Comparison of ENCODE assay signal across 22 mouse cellular contexts in genomic region chr19:26767941-26768340, GRCm38 (mm10).
DNase-seq lines count a peak whose midpoint lies in the region; ATAC-seq and TF ChIP-seq lines count a peak whose summit lies in the region.
"Had no signal": no experiment of that assay in that cellular context is flagged by ENCODE, and none has a peak within 500 bp of the region (broad histone marks: within the 10 kb centered on the region; RNA-seq: fewer than 3 reads in every experiment).

No protein-coding gene starts in this region.

- H3K4me2 ChIP-seq in hindbrain, embryonic 15.5 days = no peak overlapping the region
- H3K4me2 ChIP-seq in hindbrain, embryonic 11.5 days (replicated peaks; ENCODE audit: low read depth, low read length) = no peak overlapping the region
- H3K4me2 ChIP-seq in forebrain, embryonic 12.5 days = no peak overlapping the region
- no peak overlapping the region for H3K4me2 ChIP-seq in forebrain, embryonic 14.5 days (ENCODE audit: low read length)
- H3K4me2 ChIP-seq in midbrain, embryonic 14.5 days (ENCODE audit: low read length) = no peak overlapping the region
- H3K4me2 ChIP-seq: heart, embryonic 11.5 days; kidney, embryonic 15.5 days; liver, embryonic 15.5 days; lung, embryonic 15.5 days had no signal

- H3K9ac ChIP-seq in hindbrain, embryonic 15.5 days = no peak overlapping the region
- no peak overlapping the region for H3K9ac ChIP-seq in hindbrain, embryonic 11.5 days (ENCODE audit: low read depth, low read length)
- H3K9ac ChIP-seq in forebrain, embryonic 12.5 days = no peak overlapping the region
- no peak overlapping the region for H3K9ac ChIP-seq in forebrain, embryonic 14.5 days (ENCODE audit: low read length)
- no peak overlapping the region for H3K9ac ChIP-seq in midbrain, embryonic 14.5 days (replicated peaks; ENCODE audit: low read length)
- H3K9ac ChIP-seq: kidney, embryonic 15.5 days; liver, embryonic 15.5 days; lung, embryonic 15.5 days had no signal

- H3K4me3 ChIP-seq in hindbrain, embryonic 15.5 days = no peak overlapping the region
- no peak overlapping the region for H3K4me3 ChIP-seq in hindbrain, embryonic 11.5 days (ENCODE audit: low read depth, low read length)
- H3K4me3 ChIP-seq in forebrain, embryonic 12.5 days (replicated peaks) = no peak overlapping the region
- no peak overlapping the region for H3K4me3 ChIP-seq in forebrain, embryonic 14.5 days (ENCODE audit: low read depth, low read length)
- no peak overlapping the region for H3K4me3 ChIP-seq in midbrain, embryonic 14.5 days (replicated peaks; ENCODE audit: low read depth, low read length)
- no peak overlapping the region for H3K4me3 ChIP-seq in left cerebral cortex, adult 2 months
- H3K4me3 ChIP-seq: kidney, embryonic 15.5 days; limb, embryonic 10.5 days; liver, embryonic 15.5 days; lung, embryonic 15.5 days; megakaryocyte, embryonic 14.5 days had no signal

- H3K36me3 ChIP-seq in hindbrain, embryonic 15.5 days = 0 out of 2 replicates have a peak, but pooled peaks cover 4% of the 10 kb centered on the region
- no peaks in the 10 kb centered on the region for H3K36me3 ChIP-seq in hindbrain, embryonic 11.5 days (ENCODE audit: control insufficient read depth, insufficient read depth, low read length)
- peaks cover 8% of the 10 kb centered on the region for H3K36me3 ChIP-seq in forebrain, embryonic 12.5 days (replicated peaks)
- peaks cover 21% of the 10 kb centered on the region for H3K36me3 ChIP-seq in forebrain, embryonic 14.5 days (ENCODE audit: control insufficient read depth, insufficient read depth, low read length)
- H3K36me3 ChIP-seq in midbrain, embryonic 14.5 days (ENCODE audit: control insufficient read depth, insufficient read depth, low read length) = peaks cover 7% of the 10 kb centered on the region
- H3K36me3 ChIP-seq: liver, embryonic 15.5 days had no signal

- intact Hi-C loops in left cerebral cortex, adult 2 months (cut with DNase I) = no loop called here

- TF ChIP-seq CTCF in left cerebral cortex, adult 2 months (IDR thresholded peaks at IDR 0.05) = no peak

- H3K4me1 ChIP-seq in hindbrain, embryonic 15.5 days (replicated peaks) = peaks cover 32% of the 10 kb centered on the region
- peaks cover 5% of the 10 kb centered on the region; the same call in 1 of the 2 replicates for H3K4me1 ChIP-seq in hindbrain, embryonic 11.5 days (replicated peaks; ENCODE audit: control insufficient read depth, insufficient read depth, low read length)
- peaks cover 33% of the 10 kb centered on the region for H3K4me1 ChIP-seq in forebrain, embryonic 12.5 days
- peaks cover 24% of the 10 kb centered on the region for H3K4me1 ChIP-seq in forebrain, embryonic 14.5 days (ENCODE audit: control insufficient read depth, insufficient read depth, low read length)
- H3K4me1 ChIP-seq in midbrain, embryonic 14.5 days (ENCODE audit: control insufficient read depth, insufficient read depth, low read length) = peaks cover 44% of the 10 kb centered on the region
- H3K4me1 ChIP-seq: liver, embryonic 15.5 days; lung, embryonic 15.5 days had no signal

- H3K27ac ChIP-seq in hindbrain, embryonic 15.5 days (replicated peaks) = peak overlapping the region; percentile 96
- no peak overlapping the region for H3K27ac ChIP-seq in hindbrain, embryonic 11.5 days (ENCODE audit: low read depth, low read length)
- H3K27ac ChIP-seq in forebrain, embryonic 12.5 days = peak overlapping the region; percentile 54; the same call in 1 of the 2 replicates
- peak overlapping the region; percentile 98; the same call in 1 of the 2 replicates for H3K27ac ChIP-seq in forebrain, embryonic 14.5 days (ENCODE audit: low read depth, low read length)
- peak overlapping the region; percentile 99 for H3K27ac ChIP-seq in midbrain, embryonic 14.5 days (replicated peaks; ENCODE audit: low read depth, low read length)
- H3K27ac ChIP-seq in left cerebral cortex, adult 2 months = no peak overlapping the region
- H3K27ac ChIP-seq: kidney, embryonic 15.5 days; limb, embryonic 10.5 days; liver, embryonic 15.5 days; lung, embryonic 15.5 days had no signal

- H3K27me3 ChIP-seq in hindbrain, embryonic 15.5 days = no peaks in the 10 kb centered on the region
- no peaks in the 10 kb centered on the region for H3K27me3 ChIP-seq in hindbrain, embryonic 11.5 days (ENCODE audit: control insufficient read depth, insufficient read depth, low read length)
- no peaks in the 10 kb centered on the region for H3K27me3 ChIP-seq in forebrain, embryonic 12.5 days
- no peaks in the 10 kb centered on the region for H3K27me3 ChIP-seq in forebrain, embryonic 14.5 days (replicated peaks; ENCODE audit: control insufficient read depth, insufficient read depth, low read length)
- no peaks in the 10 kb centered on the region for H3K27me3 ChIP-seq in midbrain, embryonic 14.5 days (ENCODE audit: control insufficient read depth, insufficient read depth, low read length)
- H3K27me3 ChIP-seq: CH12.LX; kidney, embryonic 15.5 days; liver, embryonic 15.5 days; lung, embryonic 15.5 days; megakaryocyte, embryonic 14.5 days; Patski had no signal

- H3K9me3 ChIP-seq in hindbrain, embryonic 15.5 days = no peaks in the 10 kb centered on the region
- H3K9me3 ChIP-seq in hindbrain, embryonic 11.5 days (ENCODE audit: control insufficient read depth, low read length) = no peaks in the 10 kb centered on the region
- no peaks in the 10 kb centered on the region for H3K9me3 ChIP-seq in forebrain, embryonic 12.5 days
- H3K9me3 ChIP-seq in forebrain, embryonic 14.5 days (replicated peaks; ENCODE audit: control insufficient read depth, low read length) = no peaks in the 10 kb centered on the region
- H3K9me3 ChIP-seq in midbrain, embryonic 14.5 days (ENCODE audit: control insufficient read depth, low read length) = no peaks in the 10 kb centered on the region
- H3K9me3 ChIP-seq: kidney, embryonic 15.5 days; limb, embryonic 10.5 days; liver, embryonic 15.5 days; lung, embryonic 15.5 days; megakaryocyte, embryonic 14.5 days had no signal

- DNase-seq in hindbrain, embryonic 11.5 days (ENCODE audit: low spot score) = no peak
- DNase-seq in forebrain, embryonic 14.5 days (ENCODE audit: low spot score) = no peak
- no peak for DNase-seq in midbrain, embryonic 14.5 days
- no peak for DNase-seq in adrenal gland, postnatal 4 days (ENCODE audit: low spot score in 2 of 2)
- no peak for DNase-seq in left cerebral cortex, adult 2 months (ENCODE audit: extremely low spot score in 1 of 2, low spot score in 2 of 2)
- DNase-seq in thymus, postnatal 36 days = no peak
- DNase-seq: B cell, adult 2 months; kidney, postnatal 36 days; liver; lung, postnatal 36 days; right cerebral cortex, postnatal 14 days had no signal

- ATAC-seq in hindbrain, embryonic 15.5 days (ENCODE audit: low FRiP score, low read depth) = no peak
- ATAC-seq in hindbrain, embryonic 11.5 days (ENCODE audit: low FRiP score) = no peak
- no peak for ATAC-seq in forebrain, embryonic 12.5 days (ENCODE audit: low FRiP score)
- no peak for ATAC-seq in forebrain, embryonic 14.5 days
- no peak for ATAC-seq in midbrain, embryonic 14.5 days (ENCODE audit: low FRiP score, low TSS enrichment)
- ATAC-seq: intestine, embryonic 16.5 days; Patski had no signal

- WGBS in hindbrain, embryonic 15.5 days = 88% methylated on average over 6 of the region's 6 CpGs
- WGBS in hindbrain, embryonic 11.5 days = 92% methylated on average over 6 of the region's 6 CpGs
- WGBS in forebrain, embryonic 12.5 days = 92% methylated on average over 6 of the region's 6 CpGs
- WGBS in forebrain, embryonic 14.5 days = 95% methylated on average over 6 of the region's 6 CpGs
- WGBS in midbrain, embryonic 14.5 days = 89% methylated on average over 6 of the region's 6 CpGs

Comparison
In these comparisons a context has a peak if more than half of its experiments do, and no peak if none do; other contexts are left out.
1. H3K27ac ChIP-seq: peak in hindbrain, embryonic 15.5 days (single experiment), forebrain, embryonic 12.5 days (single experiment), forebrain, embryonic 14.5 days (single experiment) and midbrain, embryonic 14.5 days (single experiment); none in hindbrain, embryonic 11.5 days (single experiment) and left cerebral cortex, adult 2 months (single experiment).